Mouse (Mus musculus) left cerebral cortex, postnatal 25 days (tissue): ENCODE measurements around the gene Pold1. TPM values are rescaled to one million over a fixed set of nuclear protein-coding genes. Genes with fewer than 3 reads are reported as not detected.
A peak's percentile ranks its signal among the peaks of the same experiment; 100 is the strongest.

ENCODE experiments used
- DNase-seq, 2 experiments: peaks; one replicate each; pipeline ENCODE4 v3.0.0; 2022; ENCODE audit warnings: low spot score in 2 of 2, mixed read lengths in 1 of 2
- intact Hi-C: fragments of 180-260 bp; cut with DNase I; formaldehyde crosslinking; loops from one replicate; pipeline ENCODE4 v1.15.1; 2025
- microRNA-seq, 2 experiments: library from miRNA; unstranded; fragments of <30 nt; microRNA quantifications; one replicate each; pipeline ENCODE4 v1.2.0; 2022
- total RNA-seq, 2 experiments: library from RNA; stranded (reverse); gene quantifications; 2 replicates each; pipeline ENCODE4 v1.2.3; 2021

The Pold1 gene
- total RNA-seq, 2 experiments from 2014 or later = 5.7 to 6.0 TPM

- intact Hi-C loops = no loop called here
- no peak for DNase-seq
These were observed 53.6 kb downstream of the Pold1 start for GRCm38 (mm10) chr7:44495086-44495485.

- no peak for DNase-seq
These were observed 54.0 kb downstream of the Pold1 start for GRCm38 (mm10) chr7:44494681-44495080.

DNA sequence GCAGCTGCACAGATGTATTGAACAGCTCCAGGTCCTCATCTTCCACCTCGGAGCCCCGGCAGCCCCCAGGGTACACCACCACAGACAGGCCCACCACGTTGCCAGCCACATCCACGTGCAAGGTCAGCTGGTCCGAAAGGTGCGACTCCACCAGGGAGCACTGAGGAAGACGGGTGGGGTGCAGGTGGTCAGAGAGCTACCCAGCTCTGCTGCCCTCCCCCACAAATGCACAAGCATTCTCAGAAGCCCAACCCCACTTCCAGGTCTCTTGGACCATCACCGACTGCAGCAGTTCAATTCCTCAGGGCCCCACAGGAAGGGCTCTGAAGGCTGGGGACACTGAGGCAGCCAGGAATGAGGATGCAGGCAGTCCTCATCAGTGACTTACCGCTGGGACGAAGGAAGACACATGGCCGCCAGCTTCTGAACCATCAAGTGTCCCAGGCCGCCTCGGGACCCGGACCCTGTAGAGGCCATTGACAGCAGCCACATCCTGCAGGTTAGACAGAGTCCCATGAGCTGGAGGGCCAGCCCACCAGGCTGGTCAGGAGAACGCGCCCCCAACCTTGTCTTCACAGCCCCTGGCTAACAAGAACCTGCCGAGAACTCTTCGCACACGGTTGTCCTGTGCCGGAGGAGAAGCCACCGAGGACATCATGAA is 56.4 kb downstream of the Pold1 start:
- intact Hi-C loops = no loop called here
- DNase-seq = no peak

More at GRCm38 (mm10) chr7:44494681-44495080, 54.0 kb downstream of the Pold1 start:
- intact Hi-C loops = no loop called here

GRCm38 (mm10) chr7:44491391-44491790 is 57.3 kb downstream of the Pold1 start:
- intact Hi-C loops = no loop called here
- DNase-seq = no peak

DNA sequence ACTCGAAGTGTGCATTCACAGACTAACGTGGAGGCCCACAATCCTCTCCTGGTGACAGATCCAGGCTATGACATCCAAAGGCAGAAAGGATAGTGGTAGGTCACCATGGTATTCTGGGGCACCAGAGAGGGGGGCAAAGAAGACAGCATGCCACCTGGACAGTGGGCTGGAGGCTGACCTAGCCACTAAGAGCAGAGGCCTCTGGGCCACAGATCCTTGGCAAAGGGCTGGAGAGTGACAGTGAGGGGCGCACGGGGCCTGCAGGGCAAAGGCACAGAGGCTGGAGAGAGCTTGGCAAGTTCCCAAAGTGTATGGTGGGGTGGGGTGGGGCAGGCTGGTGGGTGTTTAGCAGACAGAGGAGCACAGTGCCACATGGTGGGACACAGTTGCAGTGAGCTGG is 58.4 kb downstream of the Pold1 start:
- no peak for DNase-seq
- intact Hi-C loops = no loop called here

DNA sequence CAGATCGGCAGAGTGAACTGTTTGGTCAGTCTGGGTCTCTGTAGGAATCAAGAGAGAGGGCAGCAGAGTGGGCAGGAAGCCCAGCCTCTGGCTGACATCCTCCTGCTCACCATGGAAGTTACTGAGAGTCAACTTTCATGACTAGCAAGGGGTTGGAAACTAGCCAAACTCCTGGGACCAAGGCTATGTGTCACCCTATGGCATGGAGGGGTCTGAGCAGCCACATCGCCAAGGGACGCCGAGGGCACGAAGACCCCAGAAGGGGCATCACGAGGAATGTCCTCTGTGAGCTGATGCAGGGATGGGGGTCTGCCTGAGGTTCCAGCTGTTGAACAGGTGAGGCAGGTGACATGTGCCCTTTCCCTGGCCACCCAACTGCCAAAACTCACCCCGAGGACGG is 60.1 kb downstream of the Pold1 start:
- no peak for DNase-seq
- intact Hi-C loops = loop anchor here (5.0 kb wide), 1 partner anchor 116 kb away; no protein-coding TSS in a partner anchor

- no peak for DNase-seq
- intact Hi-C loops = loop anchor here (5.0 kb wide), 1 partner anchor 116 kb away; no protein-coding TSS in a partner anchor
These were observed 60.7 kb downstream of the Pold1 start for GRCm38 (mm10) chr7:44487936-44488335.

DNA sequence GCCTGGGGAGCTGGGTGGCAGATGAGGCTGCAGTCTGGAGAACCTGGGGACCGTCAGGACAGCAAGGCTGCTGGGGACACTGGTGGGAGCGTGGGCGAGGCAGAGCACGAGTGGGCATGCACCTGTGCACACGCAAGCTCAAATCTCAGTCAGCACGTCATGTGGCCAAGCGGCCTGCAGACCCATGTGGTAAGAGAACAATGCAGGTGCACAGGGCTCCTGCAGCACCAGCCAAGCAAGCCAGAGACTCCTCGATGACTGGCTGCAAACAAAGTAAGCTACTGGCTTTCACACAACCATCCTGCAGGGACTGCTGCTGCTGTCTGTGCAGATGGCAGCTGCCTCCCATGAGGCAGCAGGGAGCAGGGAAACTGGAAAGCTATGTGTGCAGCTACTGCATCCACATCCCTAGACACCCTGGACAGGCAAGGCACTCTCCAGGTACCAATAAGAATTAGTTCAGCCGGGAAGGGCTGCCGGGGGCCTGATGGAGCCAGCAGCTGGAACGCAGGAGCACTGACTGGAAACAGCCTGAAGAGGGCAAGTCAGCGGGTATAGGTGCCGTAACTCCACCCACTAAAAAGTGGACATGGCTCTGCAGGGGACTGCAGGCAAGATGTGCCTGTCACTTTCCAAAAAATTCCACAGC is 61.6 kb downstream of the Pold1 start:
- DNase-seq = no peak
- intact Hi-C loops = loop anchor here (5.0 kb wide), 1 partner anchor 115 kb away; no protein-coding TSS in a partner anchor

- intact Hi-C loops = loop anchor here (2.0 to 5.0 kb wide), 2 partner anchors 113 to 223 kb away; no protein-coding TSS in a partner anchor
- no peak for DNase-seq
These were observed 63.0 kb downstream of the Pold1 start for GRCm38 (mm10) chr7:44485572-44486195.

DNA sequence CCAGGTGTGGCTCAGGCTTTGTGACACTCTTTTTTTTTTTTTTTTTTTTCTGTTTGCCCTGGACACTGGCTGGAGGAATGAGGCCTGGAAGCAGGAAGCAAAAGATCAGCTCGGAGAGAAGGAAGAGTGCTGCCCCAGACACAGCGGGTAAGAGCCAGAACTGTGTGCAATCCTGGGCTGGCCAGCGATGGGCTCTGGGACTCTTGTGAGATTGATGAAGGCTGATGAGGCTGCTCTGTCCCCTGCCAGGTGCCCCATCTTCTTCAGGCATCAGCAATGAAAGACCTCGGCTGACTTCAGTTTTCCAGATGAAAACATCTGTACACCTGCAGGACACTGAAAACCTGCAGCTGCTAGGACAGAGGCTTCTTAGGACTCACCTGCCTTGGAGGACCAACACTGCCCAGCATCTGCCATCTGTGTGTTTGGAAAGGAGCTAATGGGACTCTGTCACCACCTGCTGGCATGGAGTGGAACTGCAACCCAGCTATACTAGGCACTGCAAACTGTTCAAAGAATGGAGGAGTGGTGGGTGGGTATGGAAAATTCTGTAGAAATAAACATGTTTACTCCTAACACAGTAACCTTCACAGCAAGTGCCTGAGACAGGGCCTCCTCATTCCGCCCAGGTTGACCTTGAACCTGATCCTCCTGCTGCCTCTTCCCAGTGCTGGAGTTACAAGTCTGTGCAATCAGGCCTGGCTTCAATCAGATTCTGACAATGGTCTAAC is 63.6 kb downstream of the Pold1 start:
- intact Hi-C loops = loop anchor here (2.0 to 5.0 kb wide), 2 partner anchors 113 to 222 kb away; no protein-coding TSS in a partner anchor
- DNase-seq = peak; percentile 81 to 87

DNA sequence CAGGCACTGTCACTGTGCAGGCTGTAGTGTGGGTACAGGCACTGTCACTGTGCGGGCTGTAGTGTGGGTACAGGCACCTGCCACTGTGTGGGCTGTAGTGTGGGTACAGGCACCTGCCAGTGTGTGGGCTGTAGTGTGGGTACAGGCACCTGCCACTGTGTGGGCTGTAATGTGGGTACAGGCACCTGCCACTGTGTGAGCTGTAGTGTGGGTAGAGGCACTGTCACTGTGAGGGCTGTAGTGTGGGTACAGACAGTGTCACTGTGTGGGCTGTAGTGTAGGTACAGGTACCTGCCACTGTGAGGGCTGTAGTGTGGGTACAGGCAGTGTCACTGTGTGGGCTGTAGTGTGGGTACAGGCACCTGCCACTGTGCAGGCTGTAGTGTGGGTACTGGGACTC is 64.5 kb downstream of the Pold1 start:
- intact Hi-C loops = loop anchor here (2.0 kb wide), 1 partner anchor 221 kb away; no protein-coding TSS in a partner anchor
- no peak for DNase-seq

GRCm38 (mm10) chr7:44482836-44483435 is 65.7 kb downstream of the Pold1 start:
- no peak for DNase-seq
- intact Hi-C loops = no loop called here

Small RNA genes within 50 kb of the gene (microRNA-seq; reads per million reads assigned to microRNA genes)
- 0.67 to 1.5 reads per million in 2 experiments for gene Mir7053

Other genes with a start within 250 kb of the Pold1 start
- gene Clec11a, start 241.9 kb downstream of the Pold1 start, total RNA-seq = 1 to 10 TPM; 3.5 to 3.9 TPM
- gene Shank1, start 238.6 kb downstream of the Pold1 start, total RNA-seq = 100 to 1,000 TPM; 571 to 587 TPM
- gene Syt3, start 164.7 kb downstream of the Pold1 start, total RNA-seq = 10 to 100 TPM; 60.0 to 65.0 TPM
- gene 1700008O03Rik, start 163.0 kb downstream of the Pold1 start, total RNA-seq = 1 to 10 TPM; 1.9 to 2.2 TPM
- 100 to 1,000 TPM; 268 to 278 TPM for gene Lrrc4b, start 119.8 kb downstream of the Pold1 start, total RNA-seq
- 10 to 100 TPM in 1 of 2 experiments, 1 to 10 TPM in 1; 9.6 to 10.1 TPM for gene Aspdh, start 83.5 kb downstream of the Pold1 start, total RNA-seq
- 10 to 100 TPM; 73.6 to 86.0 TPM for gene Josd2, start 80.9 kb downstream of the Pold1 start, total RNA-seq
- gene Emc10, start 52.3 kb downstream of the Pold1 start, total RNA-seq = 100 to 1,000 TPM; 165 to 173 TPM
- gene Fam71e1, start 52.3 kb downstream of the Pold1 start, total RNA-seq = 10 to 100 TPM; 17.4 to 18.9 TPM
- not detected for gene Mybpc2, start 24.2 kb downstream of the Pold1 start, total RNA-seq
- gene Spib, start 16.8 kb downstream of the Pold1 start, total RNA-seq = under 1 TPM in 1 of 2 experiments, not detected in 1; 0.11 TPM
- gene Nr1h2, start 5.1 kb upstream of the Pold1 start, total RNA-seq = 10 to 100 TPM; 64.6 to 68.6 TPM
- gene Napsa, start 23.5 kb upstream of the Pold1 start, total RNA-seq = under 1 TPM in 1 of 2 experiments, not detected in 1; 0.21 TPM
- 10 to 100 TPM; 85.1 to 94.3 TPM for gene Kcnc3, start 41.8 kb upstream of the Pold1 start, total RNA-seq
- 10 to 100 TPM; 15.4 to 20.6 TPM for gene Myh14, start 122.0 kb upstream of the Pold1 start, total RNA-seq
- not detected for gene Izumo2, start 159.9 kb upstream of the Pold1 start, total RNA-seq
- 10 to 100 TPM; 26.0 to 29.4 TPM for gene Vrk3, start 199.6 kb upstream of the Pold1 start, total RNA-seq
- gene Zfp473, start 202.2 kb upstream of the Pold1 start, total RNA-seq = under 1 TPM; 0.41 to 0.78 TPM